Mouse (Mus musculus) midbrain, embryonic 16.5 days (tissue): ENCODE measurements at regions not wholly inside any gene's neighbourhood (a gene's known extent, or its start where the extent isn't known, plus 50 kb on each side); places are given as distances from the start of the nearest gene placed in this dataset.

Source experiments
- ATAC-seq: fragments of 200-750 bp; cut with Nextera tagmentation; 2 replicates; pipeline ENCODE4 v1.8.0; 2017; ENCODE audit warnings: moderate TSS enrichment
- H3K27ac ChIP-seq: fragments of 300-500 bp; sonication (generic); 2 replicates; pipeline ENCODE4 v1.5.1; 2014; ENCODE audit warnings: mild to moderate bottlenecking, low read length, mixed read lengths
- H3K27me3 ChIP-seq: fragments of 300-500 bp; sonication (generic); 2 replicates; pipeline ENCODE4 v1.6.1; 2014; ENCODE audit warnings: low read depth, low read length, mixed read lengths; ENCODE audit not compliant: control insufficient read depth, insufficient read depth
- H3K36me3 ChIP-seq: fragments of 300-500 bp; sonication (generic); 2 replicates; pipeline ENCODE4 v1.6.1; 2014; ENCODE audit warnings: mild to moderate bottlenecking, low read length, moderate library complexity, mixed read lengths; ENCODE audit not compliant: control insufficient read depth, insufficient read depth
- H3K4me1 ChIP-seq: fragments of 300-500 bp; sonication (generic); 2 replicates; pipeline ENCODE4 v1.6.1; 2014; ENCODE audit warnings: mild to moderate bottlenecking, low read length, mixed read lengths; ENCODE audit not compliant: control insufficient read depth, insufficient read depth
- H3K4me2 ChIP-seq: fragments of 300-500 bp; sonication (generic); 2 replicates; pipeline ENCODE4 v1.6.1; 2014; ENCODE audit warnings: mild to moderate bottlenecking, low read length, mixed read lengths
- H3K4me3 ChIP-seq: fragments of 300-500 bp; sonication (generic); 2 replicates; pipeline ENCODE4 v1.5.1; 2014; ENCODE audit warnings: low read depth, mild to moderate bottlenecking, low read length, moderate library complexity, mixed read lengths
- H3K9ac ChIP-seq: fragments of 300-500 bp; sonication (generic); 2 replicates; pipeline ENCODE4 v1.6.1; 2014; ENCODE audit warnings: low read depth, low read length, mixed read lengths
- H3K9me3 ChIP-seq: fragments of 300-500 bp; sonication (generic); replicated peaks from 2 replicates; pipeline ENCODE4 v1.6.1; 2014; ENCODE audit warnings: mild to moderate bottlenecking, low read length, mixed read lengths; ENCODE audit not compliant: control insufficient read depth, poor library complexity, severe bottlenecking
- WGBS: fragments of 180-500 bp; shearing (Covaris S2); extraction: QIAGEN DNeasy Blood & Tissue Kit; methylation state at CpG from one replicate; pipeline ENCODE4 v1.1.7; 2014; 5-methylcytosine and 5-hydroxymethylcytosine counted together

- Histone ChIP-seq H3K4me1 (no peaks in the 10 kb centered on the region), H3K4me2 (no peak overlapping the region), H3K27ac (no peak overlapping the region)
Measured at GRCm38 (mm10) chr13:6446976-6447375, 101.0 kb upstream of the Pitrm1 start.

GRCm38 (mm10) chr13:6461363-6461762 lies 86.6 kb upstream of the Pitrm1 start:
- Histone ChIP-seq H3K9me3 (no peaks in the 10 kb centered on the region), H3K9ac (no peak overlapping the region), H3K36me3 (no peaks in the 10 kb centered on the region), H3K27ac (no peak overlapping the region), H3K4me3 (no peak overlapping the region), H3K27me3 (no peaks in the 10 kb centered on the region), H3K4me2 (no peak overlapping the region), H3K4me1 (no peaks in the 10 kb centered on the region)
- 86% methylated on average over 6 of the region's 6 CpGs for WGBS
- ATAC-seq: no peak

More at GRCm38 (mm10) chr13:6446976-6447375, 101.0 kb upstream of the Pitrm1 start:
- no peak for ATAC-seq
- Histone ChIP-seq H3K9me3 (no peaks in the 10 kb centered on the region), H3K4me3 (no peak overlapping the region), H3K36me3 (no peaks in the 10 kb centered on the region), H3K27me3 (no peaks in the 10 kb centered on the region), H3K9ac (no peak overlapping the region)

GRCm38 (mm10) chr13:6465911-6466419 lies 82.0 kb upstream of the Pitrm1 start:
- Histone ChIP-seq H3K36me3 (no peaks in the 10 kb centered on the region), H3K9ac (no peak overlapping the region), H3K4me2 (no peak overlapping the region), H3K9me3 (no peaks in the 10 kb centered on the region), H3K27me3 (no peaks in the 10 kb centered on the region), H3K4me1 (peaks cover 13% of the 10 kb centered on the region), H3K4me3 (no peak overlapping the region), H3K27ac (no peak overlapping the region)
- no peak for ATAC-seq
- 23% methylated on average over 9 of the region's 9 CpGs for WGBS

- 52% methylated on average over 11 of the region's 11 CpGs for WGBS
- Histone ChIP-seq H3K4me1 (peaks cover 31% of the 10 kb centered on the region), H3K27ac (peak overlapping the region; percentile 25; the same call in 1 of the 2 replicates), H3K27me3 (no peaks in the 10 kb centered on the region), H3K9ac (no peak overlapping the region), H3K9me3 (no peaks in the 10 kb centered on the region), H3K4me3 (no peak overlapping the region), H3K36me3 (no peaks in the 10 kb centered on the region), H3K4me2 (no peak overlapping the region)
- peak; percentile 47; the same call in 1 of the 2 replicates for ATAC-seq
Measured at GRCm38 (mm10) chr13:6469446-6470227, 78.3 kb upstream of the Pitrm1 start.

GRCm38 (mm10) chr13:6470286-6471103 lies 77.5 kb upstream of the Pitrm1 start:
- peak; percentile 26; the same call in 1 of the 2 replicates for ATAC-seq
- Histone ChIP-seq H3K4me2 (no peak overlapping the region), H3K4me1 (peaks cover 31% of the 10 kb centered on the region), H3K9me3 (no peaks in the 10 kb centered on the region), H3K36me3 (no peaks in the 10 kb centered on the region), H3K4me3 (no peak overlapping the region), H3K27me3 (no peaks in the 10 kb centered on the region), H3K9ac (peak overlapping the region; percentile 37; the same call in 1 of the 2 replicates), H3K27ac (peak overlapping the region; percentile 25; the same call in 1 of the 2 replicates)
- WGBS: 43% methylated on average over 15 of the region's 15 CpGs

- H3K9me3 ChIP-seq: no peaks in the 10 kb centered on the region
- WGBS: 2% methylated on average over 7 of the region's 7 CpGs
Measured at GRCm38 (mm10) chr13:6471643-6472042, 76.3 kb upstream of the Pitrm1 start.

GRCm38 (mm10) chr13:6473401-6474190 lies 74.4 kb upstream of the Pitrm1 start:
- H3K9me3 ChIP-seq: no peaks in the 10 kb centered on the region
- no peak overlapping the region for H3K4me3 ChIP-seq
- H3K27ac ChIP-seq: peak overlapping the region; percentile 36; the same call in 1 of the 2 replicates
- H3K4me2 ChIP-seq: peak overlapping the region; percentile 5
- peaks cover 31% of the 10 kb centered on the region for H3K4me1 ChIP-seq
- no peaks in the 10 kb centered on the region for H3K27me3 ChIP-seq
- peak; percentile 78 for ATAC-seq
- H3K9ac ChIP-seq: no peak overlapping the region
- no peaks in the 10 kb centered on the region for H3K36me3 ChIP-seq
- WGBS: 10% methylated on average over 12 of the region's 12 CpGs

More at GRCm38 (mm10) chr13:6471643-6472042, 76.3 kb upstream of the Pitrm1 start:
- Histone ChIP-seq H3K27me3 (no peaks in the 10 kb centered on the region), H3K4me1 (peaks cover 31% of the 10 kb centered on the region), H3K4me2 (no peak overlapping the region), H3K36me3 (no peaks in the 10 kb centered on the region), H3K9ac (no peak overlapping the region), H3K4me3 (no peak overlapping the region), H3K27ac (no peak overlapping the region)
- peak; percentile 69 for ATAC-seq

- Histone ChIP-seq H3K4me3 (no peak overlapping the region), H3K9ac (no peak overlapping the region), H3K27ac (no peak overlapping the region), H3K4me1 (no peaks in the 10 kb centered on the region), H3K36me3 (no peaks in the 10 kb centered on the region), H3K9me3 (no peaks in the 10 kb centered on the region), H3K27me3 (no peaks in the 10 kb centered on the region), H3K4me2 (no peak overlapping the region)
- no peak for ATAC-seq
- 79% methylated on average over 6 of the region's 6 CpGs for WGBS
Measured at GRCm38 (mm10) chr13:6479667-6480066, 68.3 kb upstream of the Pitrm1 start.
